Mouse (Mus musculus) thymus, adult 2 months (tissue): ENCODE data around the gene Fam163b. TPM values are rescaled to one million over a fixed set of nuclear protein-coding genes. Genes with fewer than 3 reads are reported as not detected.

Experiments used
- DNase-seq: peaks from one replicate; pipeline ENCODE4 v3.0.0; 2021
- H3K27ac ChIP-seq: fragments of 200-500 bp; 2 replicates; pipeline ENCODE4 v1.5.1; 2012; ENCODE audit warnings: low read length, control low read depth; ENCODE audit not compliant: control insufficient read depth, insufficient read depth
- H3K27me3 ChIP-seq: fragments of 200-500 bp; 2 replicates; pipeline ENCODE4 v1.6.1; 2012; ENCODE audit warnings: mild to moderate bottlenecking, low read length, moderate library complexity, mixed read lengths; ENCODE audit not compliant: control insufficient read depth, insufficient read depth
- H3K36me3 ChIP-seq: fragments of 200-500 bp; 2 replicates; pipeline ENCODE4 v1.6.1; 2012; ENCODE audit warnings: mild to moderate bottlenecking, low read length, moderate library complexity; ENCODE audit not compliant: control insufficient read depth, insufficient read depth
- H3K4me1 ChIP-seq: fragments of 200-500 bp; replicated peaks from 2 replicates; pipeline ENCODE4 v1.6.1; 2012; ENCODE audit warnings: low read length; ENCODE audit not compliant: control insufficient read depth, insufficient read depth
- H3K4me3 ChIP-seq: fragments of 200-500 bp; 2 replicates; pipeline ENCODE4 v1.5.1; 2012; ENCODE audit warnings: mild to moderate bottlenecking, low read length, control low read depth, moderate library complexity; ENCODE audit not compliant: control insufficient read depth, insufficient read depth
- CTCF ChIP-seq: fragments of 200-500 bp; IDR thresholded peaks from 2 replicates; pipeline ENCODE4 v1.5.1; 2012; ENCODE audit warnings: mild to moderate bottlenecking, control low read depth, low read length, moderate library complexity, borderline replicate concordance; ENCODE audit not compliant: control insufficient read depth, poor library complexity, insufficient read depth; ENCODE audit errors: extremely low read depth
- POLR2A ChIP-seq: fragments of 200-500 bp; IDR thresholded peaks from 2 replicates; pipeline ENCODE4 v1.6.1; 2012; ENCODE audit warnings: mild to moderate bottlenecking, low read length, control low read depth, moderate library complexity; ENCODE audit not compliant: control insufficient read depth, poor library complexity, insufficient read depth; ENCODE audit errors: extremely low read depth
- WGBS: fragments of 180-500 bp; shearing (Covaris S2); methylation state at CpG from one replicate; pipeline ENCODE4 v1.1.7; 2018; 5-methylcytosine and 5-hydroxymethylcytosine counted together
- polyA plus RNA-seq: library from polyadenylated mRNA; depleted of rRNA; stranded (reverse); fragments of >200 nt; gene quantifications from 2 replicates; pipeline ENCODE4 v1.2.3, GENCODE M21; 2012

The Fam163b gene
- polyA plus RNA-seq, 1 experiment: 7.8 TPM

GRCm38 (mm10) chr2:27112585-27112984, 29.7 kb downstream of the Fam163b start:
- Histone ChIP-seq H3K4me1 (peaks cover 18% of the 10 kb centered on the region), H3K36me3 (no peaks in the 10 kb centered on the region), H3K4me3 (no peak overlapping the region), H3K27me3 (no peaks in the 10 kb centered on the region), H3K27ac (no peak overlapping the region)
- no peak for TF ChIP-seq CTCF
- TF ChIP-seq POLR2A: no peak
- no peak for DNase-seq
- 89% methylated on average over 20 of the region's 20 CpGs for WGBS

GRCm38 (mm10) chr2:27109052-27109451, 33.2 kb downstream of the Fam163b start:
- Histone ChIP-seq H3K4me3 (no peak overlapping the region), H3K27ac (no peak overlapping the region), H3K4me1 (peaks cover 24% of the 10 kb centered on the region), H3K27me3 (no peaks in the 10 kb centered on the region; the same call in 1 of the 2 replicates), H3K36me3 (no peaks in the 10 kb centered on the region)
- no peak for DNase-seq
- TF ChIP-seq CTCF (no peak), POLR2A (no peak)
- WGBS: 95% methylated on average over 5 of the region's 5 CpGs

GRCm38 (mm10) chr2:27108144-27108543, 34.1 kb downstream of the Fam163b start:
- 100% methylated on average over 2 of the region's 2 CpGs for WGBS
- H3K4me3 ChIP-seq: no peak overlapping the region
- DNase-seq: no peak
- H3K4me1 ChIP-seq: peaks cover 28% of the 10 kb centered on the region
- no peaks in the 10 kb centered on the region; the same call in 1 of the 2 replicates for H3K27me3 ChIP-seq
- no peak for TF ChIP-seq POLR2A
- no peak for TF ChIP-seq CTCF
- H3K36me3 ChIP-seq: no peaks in the 10 kb centered on the region
- no peak overlapping the region for H3K27ac ChIP-seq

GRCm38 (mm10) chr2:27106816-27107215, 35.5 kb downstream of the Fam163b start:
- WGBS: 90% methylated on average over 3 of the region's 3 CpGs
- H3K27ac ChIP-seq: no peak overlapping the region
- DNase-seq: no peak
- no peaks in the 10 kb centered on the region for H3K36me3 ChIP-seq
- TF ChIP-seq POLR2A (no peak), CTCF (no peak)
- no peak overlapping the region for H3K4me3 ChIP-seq
- peaks cover 20% of the 10 kb centered on the region for H3K4me1 ChIP-seq
- H3K27me3 ChIP-seq: no peaks in the 10 kb centered on the region; the same call in 1 of the 2 replicates

- no peak overlapping the region for H3K27ac ChIP-seq
- H3K4me1 ChIP-seq: peaks cover 10% of the 10 kb centered on the region
- H3K27me3 ChIP-seq: no peaks in the 10 kb centered on the region; the same call in 1 of the 2 replicates
- H3K4me3 ChIP-seq: no peak overlapping the region
- 94% methylated on average over 7 of the region's 7 CpGs for WGBS
- no peaks in the 10 kb centered on the region for H3K36me3 ChIP-seq
- DNase-seq: no peak
- TF ChIP-seq CTCF (no peak), POLR2A (no peak)
Observed at GRCm38 (mm10) chr2:27103554-27103953, 38.7 kb downstream of the Fam163b start.

GRCm38 (mm10) chr2:27097776-27098175, 44.5 kb downstream of the Fam163b start:
- TF ChIP-seq CTCF (no peak), POLR2A (no peak)
- Histone ChIP-seq H3K27me3 (no peaks in the 10 kb centered on the region), H3K4me1 (peaks cover 13% of the 10 kb centered on the region), H3K27ac (no peak overlapping the region), H3K4me3 (no peak overlapping the region), H3K36me3 (no peaks in the 10 kb centered on the region)
- no peak for DNase-seq
- WGBS: 28% methylated on average over 6 of the region's 6 CpGs

GRCm38 (mm10) chr2:27097241-27097656, 45.0 kb downstream of the Fam163b start:
- H3K4me1 ChIP-seq: peaks cover 13% of the 10 kb centered on the region
- H3K4me3 ChIP-seq: no peak overlapping the region
- no peaks in the 10 kb centered on the region for H3K36me3 ChIP-seq
- no peaks in the 10 kb centered on the region for H3K27me3 ChIP-seq
- H3K27ac ChIP-seq: no peak overlapping the region
- DNase-seq: no peak
- no peak for TF ChIP-seq CTCF
- no peak for TF ChIP-seq POLR2A
- 46% methylated on average over 6 of the region's 6 CpGs for WGBS
